Mouse (Mus musculus) heart, adult 2 months (tissue): ENCODE measurements around the gene Fbxo46. TPM values are rescaled to one million over a fixed set of nuclear protein-coding genes. Genes with fewer than 3 reads are reported as not detected.

Experiments used
- DNase-seq, 2 experiments: peaks; one replicate each; pipeline ENCODE4 v3.0.0; 2021
- H3K27ac ChIP-seq: fragments of 200-600 bp; 2 replicates; pipeline ENCODE4 v1.8.1; 2022
- H3K27me3 ChIP-seq: fragments of 200-500 bp; 2 replicates; pipeline ENCODE4 v1.6.1; 2012; ENCODE audit warnings: mild to moderate bottlenecking, low read length, inconsistent platforms, mixed read lengths; ENCODE audit not compliant: control insufficient read depth, insufficient read depth
- H3K36me3 ChIP-seq: fragments of 200-500 bp; 2 replicates; pipeline ENCODE4 v1.6.1; 2012; ENCODE audit warnings: low read length, inconsistent platforms; ENCODE audit not compliant: control insufficient read depth, insufficient read depth
- H3K4me1 ChIP-seq: fragments of 200-500 bp; 2 replicates; pipeline ENCODE4 v1.6.1; 2011; ENCODE audit warnings: low read length; ENCODE audit not compliant: control insufficient read depth, insufficient read depth
- H3K4me3 ChIP-seq: fragments of 200-600 bp; 2 replicates; pipeline ENCODE4 v1.8.1; 2022
- H3K79me2 ChIP-seq: fragments of 200-500 bp; replicated peaks from 2 replicates; pipeline ENCODE4 v1.6.1; 2012; ENCODE audit warnings: mild to moderate bottlenecking, inconsistent platforms, low read length, moderate library complexity, mixed read lengths; ENCODE audit not compliant: control insufficient read depth, insufficient read depth
- H3K9ac ChIP-seq: fragments of 200-500 bp; 2 replicates; pipeline ENCODE4 v1.6.1; 2012; ENCODE audit warnings: low read depth, mild to moderate bottlenecking, control low read depth, inconsistent platforms, low read length, mixed read lengths
- CTCF ChIP-seq: fragments of 200-600 bp; IDR thresholded peaks from 2 replicates; pipeline ENCODE4 v1.8.1; 2022; ENCODE audit warnings: antibody characterized with exemption, mild to moderate bottlenecking, moderate library complexity
- EP300 ChIP-seq: fragments of 200-500 bp; IDR thresholded peaks from 2 replicates; pipeline ENCODE4 v1.6.1; 2011; ENCODE audit warnings: low read depth, low read length, control low read depth; ENCODE audit not compliant: insufficient read depth
- POLR2A ChIP-seq: fragments of 200-500 bp; IDR thresholded peaks from 2 replicates; pipeline ENCODE4 v1.6.1; 2011; ENCODE audit warnings: mild to moderate bottlenecking, low read depth, low read length, control low read depth; ENCODE audit not compliant: insufficient read depth
- WGBS: fragments of 180-500 bp; shearing (Covaris S2); methylation state at CpG from one replicate; pipeline ENCODE4 v1.1.7; 2018; 5-methylcytosine and 5-hydroxymethylcytosine counted together
- intact Hi-C: fragments of 180-260 bp; cut with DNase I; formaldehyde crosslinking; loops from one replicate; pipeline ENCODE4 v1.15.1; 2025
- polyA plus RNA-seq: library from polyadenylated mRNA; depleted of rRNA; stranded (reverse); fragments of >200 nt; gene quantifications from 2 replicates; pipeline ENCODE4 v1.2.3, GENCODE M21; 2012
- total RNA-seq, 2 experiments: library from RNA; stranded (reverse); gene quantifications; 2 replicates each; pipeline ENCODE4 v1.2.3; 2021

Fbxo46 gene
- total and polyA plus RNA-seq, 3 experiments = 4.5 to 5.4 (median 5.2) TPM

- WGBS = 1% methylated on average over 54 of the region's 91 CpGs
- DNase-seq = peak; percentile 93 to 95
- Histone ChIP-seq H3K4me3 (peak within 1 kb of the TSS; percentile 75), H3K9ac (peak within 1 kb of the TSS; percentile 88), H3K79me2 (no peaks in the 10 kb centered on the region), H3K27ac (peak within 1 kb of the TSS; percentile 74), H3K4me1 (peaks cover 7% of the 10 kb centered on the region), H3K27me3 (no peaks in the 10 kb centered on the region), H3K36me3 (no peaks in the 10 kb centered on the region)
- TF ChIP-seq EP300 = 0 out of 2 replicates have a peak, but pooled peaks have one; percentile 26
- no peak for TF ChIP-seq CTCF
- TF ChIP-seq POLR2A = peak; percentile 48; the same call in 1 of the 2 replicates
- intact Hi-C loops = no loop called here
Measured at GRCm38 (mm10) chr7:19075723-19076585, 43.7 kb upstream of the Fbxo46 start, which contains the start of gene Dmwd. TSS of gene Dmwd (plus strand) at chr7:19076227.

- intact Hi-C loops = no loop called here
Measured at GRCm38 (mm10) chr7:19076586-19076991, 43.1 kb upstream of the Fbxo46 start.

GRCm38 (mm10) chr7:19077761-19078160 lies 41.9 kb upstream of the Fbxo46 start:
- peaks cover 3% of the 10 kb centered on the region for H3K36me3 ChIP-seq
- H3K4me1 ChIP-seq = peaks cover 13% of the 10 kb centered on the region
- H3K79me2 ChIP-seq = no peaks in the 10 kb centered on the region
- 34% methylated on average over 14 of the region's 14 CpGs for WGBS
- peak; percentile 56 to 71 for DNase-seq
- H3K9ac ChIP-seq = no peak overlapping the region
- H3K27me3 ChIP-seq = no peaks in the 10 kb centered on the region
- H3K27ac ChIP-seq = no peak overlapping the region
- intact Hi-C loops = no loop called here
- TF ChIP-seq CTCF (no peak), EP300 (no peak), POLR2A (no peak)
- H3K4me3 ChIP-seq = no peak overlapping the region

More at GRCm38 (mm10) chr7:19076586-19076991, 43.1 kb upstream of the Fbxo46 start:
- TF ChIP-seq EP300 (no peak), POLR2A (no peak), CTCF (no peak)
- no peaks in the 10 kb centered on the region for H3K27me3 ChIP-seq
- peak overlapping the region; percentile 74 for H3K27ac ChIP-seq
- DNase-seq = peak; percentile 53 to 61
- under 1% methylated on average over 21 of the region's 22 CpGs for WGBS
- peaks cover 9% of the 10 kb centered on the region for H3K4me1 ChIP-seq
- H3K79me2 ChIP-seq = no peaks in the 10 kb centered on the region
- H3K36me3 ChIP-seq = no peaks in the 10 kb centered on the region
- peak overlapping the region; percentile 88 for H3K9ac ChIP-seq
- H3K4me3 ChIP-seq = peak overlapping the region; percentile 75

- Histone ChIP-seq H3K27ac (no peak overlapping the region), H3K36me3 (peaks cover 3% of the 10 kb centered on the region), H3K27me3 (no peaks in the 10 kb centered on the region), H3K4me1 (peaks cover 13% of the 10 kb centered on the region), H3K4me3 (no peak overlapping the region), H3K79me2 (no peaks in the 10 kb centered on the region), H3K9ac (no peak overlapping the region)
- TF ChIP-seq POLR2A (no peak), CTCF (no peak)
- WGBS = 63% methylated on average over 3 of the region's 3 CpGs
- no peak for DNase-seq
- intact Hi-C loops = no loop called here
Measured at GRCm38 (mm10) chr7:19078732-19079131, 40.9 kb upstream of the Fbxo46 start.

GRCm38 (mm10) chr7:19080451-19080950 lies 39.2 kb upstream of the Fbxo46 start:
- WGBS = 84% methylated on average over 19 of the region's 19 CpGs
- TF ChIP-seq POLR2A (no peak), CTCF (no peak), EP300 (no peak)
- Histone ChIP-seq H3K27me3 (no peaks in the 10 kb centered on the region), H3K27ac (no peak overlapping the region), H3K4me1 (peaks cover 8% of the 10 kb centered on the region), H3K36me3 (peaks cover 3% of the 10 kb centered on the region), H3K9ac (no peak overlapping the region), H3K4me3 (no peak overlapping the region), H3K79me2 (no peaks in the 10 kb centered on the region)
- no peak for DNase-seq
- intact Hi-C loops = no loop called here

GRCm38 (mm10) chr7:19082171-19082570 lies 37.5 kb upstream of the Fbxo46 start:
- Histone ChIP-seq H3K36me3 (peaks cover 3% of the 10 kb centered on the region), H3K79me2 (no peaks in the 10 kb centered on the region), H3K27me3 (no peaks in the 10 kb centered on the region), H3K9ac (peak overlapping the region; percentile 3; the same call in 1 of the 2 replicates), H3K27ac (peak overlapping the region; percentile 97), H3K4me1 (peaks cover 7% of the 10 kb centered on the region), H3K4me3 (no peak overlapping the region)
- TF ChIP-seq EP300 (no peak), POLR2A (no peak), CTCF (no peak)
- intact Hi-C loops = no loop called here
- WGBS = 66% methylated on average over 4 of the region's 4 CpGs
- DNase-seq = peak; percentile 37 to 43
